Mouse (Mus musculus) granulocyte monocyte progenitor cell, adult 5-6 weeks (primary cell): ENCODE results near the gene Tnxb. TPM values are rescaled to one million over a fixed set of nuclear protein-coding genes. Genes with fewer than 3 reads are reported as not detected.
"Not testable (repeated sequence)": the region's sequence is repeated elsewhere in the genome, so short reads cannot be mapped to it uniquely, and the experiment has no call there.

Experiments used
- ATAC-seq: replicated peaks from 2 replicates; pipeline ENCODE4 v1.8.0; 2016; ENCODE audit warnings: mild to moderate bottlenecking, moderate TSS enrichment, inconsistent platforms; ENCODE audit not compliant: poor library complexity, severe bottlenecking
- total RNA-seq, 2 experiments: library from RNA; stranded (forward) in 1 of 2; stranded (reverse) in 1 of 2; fragments of 200-712, 200-1000 nt in 1 of 2; fragments of >200 nt in 1 of 2; fragmentation: Nextera tagmentation in 1 of 2; gene quantifications; 2 replicates each; pipeline ENCODE4 v1.2.3; 2014 to 2017

Tnxb gene
- total RNA-seq, 2 experiments from 2014 or later, result not detected

DNA sequence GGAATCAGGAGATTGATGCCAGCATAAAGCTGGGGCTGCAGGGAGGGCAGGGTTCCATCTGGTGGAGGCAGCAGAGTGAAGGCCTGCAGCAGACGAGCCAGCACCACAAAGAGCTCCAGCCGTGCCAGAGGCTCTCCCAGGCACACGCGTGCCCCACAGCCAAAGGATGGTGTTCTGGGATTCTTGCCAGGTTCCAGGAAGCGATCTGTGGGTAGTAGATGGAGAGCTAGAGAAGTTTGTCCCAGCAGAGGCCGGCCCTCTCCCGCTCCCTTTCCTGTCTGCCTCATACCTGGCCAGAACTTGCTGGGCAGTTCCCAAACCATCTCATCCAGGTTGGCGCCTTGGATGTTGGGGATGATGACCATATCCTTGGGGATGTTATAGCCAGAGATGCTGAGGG lies 49.6 kb downstream of the Tnxb start:
- ATAC-seq, result not testable (repeated sequence)

GRCm38 (mm10) chr17:34722238-34722637 lies 51.9 kb downstream of the Tnxb start:
- ATAC-seq, result not testable (repeated sequence)

DNA sequence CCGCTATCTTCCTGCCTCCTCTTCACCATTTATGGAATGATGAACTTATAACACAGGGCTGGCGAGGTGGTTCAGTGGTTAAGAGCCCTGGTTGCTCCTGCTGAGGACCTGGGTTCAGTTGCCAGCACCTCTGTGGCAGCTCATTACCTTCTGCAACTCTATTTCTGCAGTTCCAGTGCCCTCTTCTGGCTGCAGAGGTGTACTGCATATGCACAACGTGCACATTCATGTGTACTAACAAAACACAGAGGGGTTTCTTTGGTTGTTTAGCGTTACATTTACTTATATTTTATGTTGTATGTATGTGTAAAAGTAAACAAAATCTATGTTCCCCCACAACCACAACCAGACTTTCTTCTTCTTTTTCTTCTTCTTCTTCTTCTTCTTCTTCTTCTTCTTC lies 52.7 kb downstream of the Tnxb start:
- no peak for ATAC-seq

DNA sequence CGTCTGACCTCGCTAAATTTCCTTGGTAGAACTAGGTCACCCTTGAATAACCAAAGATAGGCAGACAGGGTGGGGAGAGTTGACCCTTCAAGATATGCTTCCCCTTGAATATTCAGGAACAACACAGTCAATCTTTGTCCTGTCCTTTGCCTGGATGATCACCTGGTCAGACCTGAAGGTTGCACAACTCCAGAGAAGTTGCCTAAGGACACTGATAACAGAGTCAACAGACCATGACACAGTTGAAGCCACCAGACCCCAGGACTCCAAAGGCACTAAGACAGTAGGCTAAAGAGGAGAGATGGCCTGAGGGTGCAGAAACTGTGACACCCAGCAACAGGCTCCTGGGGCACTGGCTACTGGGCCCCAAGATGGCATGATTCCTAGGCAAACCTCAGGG lies 57.6 kb downstream of the Tnxb start:
- ATAC-seq, result no peak

GRCm38 (mm10) chr17:34729155-34729554 lies 58.8 kb downstream of the Tnxb start:
- not testable (repeated sequence) for ATAC-seq

GRCm38 (mm10) chr17:34729779-34730553 lies 59.6 kb downstream of the Tnxb start:
- not testable (repeated sequence) for ATAC-seq

DNA sequence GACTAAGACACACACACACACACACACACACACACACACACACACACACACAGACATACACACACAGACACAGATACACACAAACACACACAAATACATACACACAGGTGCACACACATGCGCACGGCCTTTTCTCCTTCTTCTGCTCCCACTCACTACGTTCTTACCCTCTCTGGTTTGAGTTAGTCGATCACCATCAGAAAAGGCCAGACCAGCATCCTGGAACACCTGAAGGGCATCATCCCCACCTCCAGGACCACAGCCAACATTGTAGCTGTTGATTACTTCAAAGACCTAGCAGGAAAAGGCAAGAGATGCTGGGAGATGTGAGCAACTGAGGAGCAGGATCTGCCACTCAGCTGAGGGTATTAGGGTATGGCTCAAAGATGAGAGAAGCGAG lies 67.1 kb downstream of the Tnxb start:
- ATAC-seq, result not testable (repeated sequence)

DNA sequence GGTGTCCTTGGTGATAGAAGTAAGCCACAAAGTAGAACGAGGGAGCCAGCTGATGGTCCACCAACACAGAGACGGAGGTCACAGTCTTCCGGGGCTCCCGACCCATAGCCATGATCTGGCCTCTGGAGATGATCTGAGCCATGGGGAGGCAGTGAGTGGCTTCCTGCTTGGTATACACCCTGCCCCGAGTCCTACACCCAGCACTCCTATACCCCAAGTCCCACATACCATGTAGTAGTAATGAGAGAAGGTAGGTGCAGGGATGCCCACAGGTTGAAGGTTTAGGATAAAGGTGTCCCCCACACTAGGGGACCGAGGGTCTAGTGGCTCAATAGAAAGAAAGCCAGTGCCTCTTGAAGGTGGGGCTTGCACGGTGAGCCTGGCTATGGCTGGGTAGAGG lies 69.4 kb downstream of the Tnxb start:
- not testable (repeated sequence) for ATAC-seq

- ATAC-seq, result no peak
Measured at GRCm38 (mm10) chr17:34740280-34740679, 69.9 kb downstream of the Tnxb start.

- ATAC-seq, result no peak
Measured at GRCm38 (mm10) chr17:34743719-34744118, 73.4 kb downstream of the Tnxb start, which contains the start of gene C4b. C4b (minus strand) TSS chr17:34743882.

DNA sequence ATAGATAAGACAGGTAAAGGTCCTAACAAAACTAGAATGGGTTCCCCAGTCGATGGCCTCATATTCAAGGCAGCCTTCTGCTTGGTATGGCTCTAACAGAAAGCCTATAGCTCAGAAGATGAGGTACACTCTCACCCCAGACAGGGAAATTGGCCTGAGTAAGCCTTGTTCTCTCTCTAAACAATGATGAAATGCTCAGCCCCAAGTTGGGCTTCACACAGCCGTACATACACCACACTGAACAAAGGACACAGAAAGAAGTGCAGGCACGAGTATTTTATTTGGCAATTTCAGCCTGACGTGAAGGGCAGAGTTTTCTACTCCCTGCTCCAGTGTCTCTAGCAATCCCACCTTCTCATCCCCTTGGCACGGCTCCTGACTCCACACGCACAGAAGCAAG lies 73.9 kb downstream of the Tnxb start:
- ATAC-seq, result no peak

DNA sequence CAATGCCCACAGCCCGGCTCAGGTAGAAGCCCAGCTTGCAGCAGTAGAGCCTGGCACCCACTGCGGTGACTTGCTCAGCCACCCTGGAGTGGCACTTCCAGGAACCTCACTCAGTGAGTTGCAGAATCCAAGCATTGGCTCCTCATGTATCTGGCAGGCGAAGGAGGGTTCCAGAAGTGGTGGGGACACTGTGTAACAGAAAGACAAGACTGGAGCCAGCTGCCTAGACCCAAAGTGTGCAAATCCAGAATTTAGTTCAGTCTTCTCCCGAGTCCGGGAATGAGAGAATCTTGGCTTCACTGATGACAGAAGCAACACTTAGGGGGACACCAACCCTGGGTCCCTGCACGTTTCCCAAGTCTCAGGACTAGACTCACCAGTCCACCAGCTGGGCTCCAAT lies 74.3 kb downstream of the Tnxb start:
- ATAC-seq, result not testable (repeated sequence)

DNA sequence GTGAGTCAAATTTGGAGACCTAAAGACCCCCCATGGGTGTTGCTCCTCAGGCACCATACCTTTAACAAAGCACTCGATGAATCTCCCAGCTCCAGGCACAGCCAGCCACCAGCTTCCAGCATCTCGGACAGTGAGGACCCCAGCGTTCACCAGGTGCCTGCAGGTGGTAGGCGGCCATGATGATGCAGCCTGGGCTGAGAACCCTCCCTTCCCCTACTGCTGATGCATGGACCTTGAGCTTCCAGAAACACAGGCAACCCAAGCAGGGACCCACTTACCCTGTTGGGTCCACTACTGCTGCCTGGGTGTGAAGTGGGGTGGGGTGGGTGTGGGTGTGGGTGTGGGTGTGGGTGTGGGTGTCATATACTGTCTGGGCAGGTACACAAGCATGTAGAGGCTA lies 74.8 kb downstream of the Tnxb start:
- not testable (repeated sequence) for ATAC-seq

- no peak for ATAC-seq
Measured at GRCm38 (mm10) chr17:34746531-34746930, 76.2 kb downstream of the Tnxb start.

GRCm38 (mm10) chr17:34761471-34761870 lies 91.1 kb downstream of the Tnxb start:
- no peak for ATAC-seq

Other genes starting within 250 kb of the Tnxb start
- gene Btnl4, start 193.2 kb upstream of the Tnxb start, total RNA-seq (2014; fragmentation: Nextera tagmentation), result not detected in 2 replicates
- not detected in 2 replicates for gene Btnl4, start 193.2 kb upstream of the Tnxb start, total RNA-seq (2017)
- not detected in 2 replicates for gene Btnl6, start 153.2 kb upstream of the Tnxb start, total RNA-seq (2014; fragmentation: Nextera tagmentation)
- gene Btnl6, start 153.2 kb upstream of the Tnxb start, total RNA-seq (2017), result not detected in 2 replicates
- gene Notch4, start 106.3 kb upstream of the Tnxb start, total RNA-seq (2014; fragmentation: Nextera tagmentation), result 0.17 and 0.43 TPM in 2 replicates
- 0.31 and 0.52 TPM in 2 replicates for gene Notch4, start 106.3 kb upstream of the Tnxb start, total RNA-seq (2017)
- 64.1 and 75.3 TPM in 2 replicates for gene Gpsm3, start 80.7 kb upstream of the Tnxb start, total RNA-seq (2014; fragmentation: Nextera tagmentation)
- 11.5 and 23.4 TPM in 2 replicates for gene Gpsm3, start 80.7 kb upstream of the Tnxb start, total RNA-seq (2017)
- gene Pbx2, start 79.3 kb upstream of the Tnxb start, total RNA-seq (2014; fragmentation: Nextera tagmentation), result 21.1 and 29.7 TPM in 2 replicates
- gene Pbx2, start 79.3 kb upstream of the Tnxb start, total RNA-seq (2017), result 25.1 and 34.4 TPM in 2 replicates
- gene Ager, start 72.7 kb upstream of the Tnxb start, total RNA-seq (2014; fragmentation: Nextera tagmentation), result 1.3 and 1.9 TPM in 2 replicates
- gene Ager, start 72.7 kb upstream of the Tnxb start, total RNA-seq (2017), result 1.3 and 2.0 TPM in 2 replicates
- 52.2 and 64.9 TPM in 2 replicates for gene Rnf5, start 66.8 kb upstream of the Tnxb start, total RNA-seq (2014; fragmentation: Nextera tagmentation)
- 13.8 and 15.2 TPM in 2 replicates for gene Rnf5, start 66.8 kb upstream of the Tnxb start, total RNA-seq (2017)
- 36.6 and 50.1 TPM in 2 replicates for gene Agpat1, start 66.3 kb upstream of the Tnxb start, total RNA-seq (2014; fragmentation: Nextera tagmentation)
- gene Agpat1, start 66.3 kb upstream of the Tnxb start, total RNA-seq (2017), result 19.1 and 19.3 TPM in 2 replicates
- 2.1 TPM in 1 of 2 replicates, not detected in the other for gene Egfl8, start 54.6 kb upstream of the Tnxb start, total RNA-seq (2014; fragmentation: Nextera tagmentation)
- not detected in 2 replicates for gene Egfl8, start 54.6 kb upstream of the Tnxb start, total RNA-seq (2017)
- gene Ppt2, start 42.0 kb upstream of the Tnxb start, total RNA-seq (2014; fragmentation: Nextera tagmentation), result 41.9 and 45.1 TPM in 2 replicates
- 20.4 and 23.3 TPM in 2 replicates for gene Ppt2, start 42.0 kb upstream of the Tnxb start, total RNA-seq (2017)
- 0.88 TPM in 1 of 2 replicates, not detected in the other for gene Prrt1, start 41.0 kb upstream of the Tnxb start, total RNA-seq (2014; fragmentation: Nextera tagmentation)
- not detected in 2 replicates for gene Prrt1, start 41.0 kb upstream of the Tnxb start, total RNA-seq (2017)
- 2.9 and 10.3 TPM in 2 replicates for gene Fkbpl, start 25.8 kb upstream of the Tnxb start, total RNA-seq (2014; fragmentation: Nextera tagmentation)
- gene Fkbpl, start 25.8 kb upstream of the Tnxb start, total RNA-seq (2017), result 12.4 and 21.8 TPM in 2 replicates
- gene Atf6b, start 23.4 kb upstream of the Tnxb start, total RNA-seq (2014; fragmentation: Nextera tagmentation), result 38.3 and 42.5 TPM in 2 replicates
- 31.9 and 44.6 TPM in 2 replicates for gene Atf6b, start 23.4 kb upstream of the Tnxb start, total RNA-seq (2017)
- gene C4b, start 73.3 kb downstream of the Tnxb start, total RNA-seq (2014; fragmentation: Nextera tagmentation), result 0.23 TPM in 1 of 2 replicates, not detected in the other
- gene C4b, start 73.3 kb downstream of the Tnxb start, total RNA-seq (2017), result 0.09 TPM in 1 of 2 replicates, not detected in the other
- gene Cyp21a1, start 134.0 kb downstream of the Tnxb start, total RNA-seq (2014; fragmentation: Nextera tagmentation), result not detected in 2 replicates
- gene Cyp21a1, start 134.0 kb downstream of the Tnxb start, total RNA-seq (2017), result not detected in 2 replicates
- 24.0 and 47.6 TPM in 2 replicates for gene Stk19, start 166.4 kb downstream of the Tnxb start, total RNA-seq (2014; fragmentation: Nextera tagmentation)
- gene Stk19, start 166.4 kb downstream of the Tnxb start, total RNA-seq (2017), result 23.1 and 29.0 TPM in 2 replicates
- 28.3 and 50.7 TPM in 2 replicates for gene Dxo, start 166.5 kb downstream of the Tnxb start, total RNA-seq (2014; fragmentation: Nextera tagmentation)
- gene Dxo, start 166.5 kb downstream of the Tnxb start, total RNA-seq (2017), result 30.2 and 32.1 TPM in 2 replicates
- gene Skiv2l, start 179.7 kb downstream of the Tnxb start, total RNA-seq (2014; fragmentation: Nextera tagmentation), result 31.1 and 48.4 TPM in 2 replicates
- 29.3 and 43.9 TPM in 2 replicates for gene Skiv2l, start 179.7 kb downstream of the Tnxb start, total RNA-seq (2017)
- gene Nelfe, start 179.9 kb downstream of the Tnxb start, total RNA-seq (2014; fragmentation: Nextera tagmentation), result 53.3 and 54.5 TPM in 2 replicates
- gene Nelfe, start 179.9 kb downstream of the Tnxb start, total RNA-seq (2017), result 37.1 and 57.3 TPM in 2 replicates
- not detected in 2 replicates for gene Cfb, start 192.0 kb downstream of the Tnxb start, total RNA-seq (2014; fragmentation: Nextera tagmentation)
- not detected in 2 replicates for gene Cfb, start 192.0 kb downstream of the Tnxb start, total RNA-seq (2017)
- 12.2 and 14.2 TPM in 2 replicates for gene Zbtb12, start 208.9 kb downstream of the Tnxb start, total RNA-seq (2014; fragmentation: Nextera tagmentation)
- gene Zbtb12, start 208.9 kb downstream of the Tnxb start, total RNA-seq (2017), result 13.3 and 15.3 TPM in 2 replicates
- gene Gm20547, start 211.5 kb downstream of the Tnxb start, total RNA-seq (2014; fragmentation: Nextera tagmentation), result not detected in 2 replicates
- gene Gm20547, start 211.5 kb downstream of the Tnxb start, total RNA-seq (2017), result not detected in 2 replicates
- gene C2, start 227.7 kb downstream of the Tnxb start, total RNA-seq (2014; fragmentation: Nextera tagmentation), result 1.5 and 7.7 TPM in 2 replicates
- 0.47 TPM in 1 of 2 replicates, not detected in the other for gene C2, start 227.7 kb downstream of the Tnxb start, total RNA-seq (2017)
- gene Ehmt2, start 227.9 kb downstream of the Tnxb start, total RNA-seq (2014; fragmentation: Nextera tagmentation), result 78.2 and 87.0 TPM in 2 replicates
- gene Ehmt2, start 227.9 kb downstream of the Tnxb start, total RNA-seq (2017), result 90.9 and 120 TPM in 2 replicates
- 0.41 TPM in 1 of 2 replicates, not detected in the other for gene Slc44a4, start 243.9 kb downstream of the Tnxb start, total RNA-seq (2014; fragmentation: Nextera tagmentation)
- 0.78 and 1.8 TPM in 2 replicates for gene Slc44a4, start 243.9 kb downstream of the Tnxb start, total RNA-seq (2017)